Mouse (Mus musculus): ENCODE measurements around the gene Prokr1. TPM values are rescaled to one million over a fixed set of nuclear protein-coding genes. Genes with fewer than 3 reads are reported as not detected.

The Prokr1 gene
- polyA plus RNA-seq, 1 experiment from 2014 or later: 0.92 TPM

GRCm38 (mm10) chr6:87553724-87554123 is 36.8 kb downstream of the Prokr1 start:
- H3K9ac ChIP-seq (ENCODE audit: low read length): no peak overlapping the region
- no peak overlapping the region for H3K4me3 ChIP-seq (ENCODE audit: low read depth, low read length)
- H3K36me3 ChIP-seq (ENCODE audit: control insufficient read depth, insufficient read depth, low read length): no peaks in the 10 kb centered on the region
- ATAC-seq (ENCODE audit: low FRiP score, low TSS enrichment) (no peak), DNase-seq (ENCODE audit: low spot score) (no peak)
- no peak overlapping the region for H3K27ac ChIP-seq (replicated peaks)
- TF ChIP-seq EP300 (optimal IDR thresholded peaks at IDR 0.05) (no peak), CTCF (IDR thresholded peaks at IDR 0.05; ENCODE audit: low read depth) (no peak)
- WGBS: 78% methylated on average over 3 of the region's 3 CpGs
- no peaks in the 10 kb centered on the region for H3K4me1 ChIP-seq (replicated peaks; ENCODE audit: control insufficient read depth, insufficient read depth)
- no peaks in the 10 kb centered on the region for H3K9me3 ChIP-seq (ENCODE audit: control insufficient read depth, low read length)
- no peak overlapping the region for H3K4me2 ChIP-seq (replicated peaks; ENCODE audit: low read depth)
- no peaks in the 10 kb centered on the region for H3K27me3 ChIP-seq (ENCODE audit: control insufficient read depth, insufficient read depth, low read length)

DNA sequence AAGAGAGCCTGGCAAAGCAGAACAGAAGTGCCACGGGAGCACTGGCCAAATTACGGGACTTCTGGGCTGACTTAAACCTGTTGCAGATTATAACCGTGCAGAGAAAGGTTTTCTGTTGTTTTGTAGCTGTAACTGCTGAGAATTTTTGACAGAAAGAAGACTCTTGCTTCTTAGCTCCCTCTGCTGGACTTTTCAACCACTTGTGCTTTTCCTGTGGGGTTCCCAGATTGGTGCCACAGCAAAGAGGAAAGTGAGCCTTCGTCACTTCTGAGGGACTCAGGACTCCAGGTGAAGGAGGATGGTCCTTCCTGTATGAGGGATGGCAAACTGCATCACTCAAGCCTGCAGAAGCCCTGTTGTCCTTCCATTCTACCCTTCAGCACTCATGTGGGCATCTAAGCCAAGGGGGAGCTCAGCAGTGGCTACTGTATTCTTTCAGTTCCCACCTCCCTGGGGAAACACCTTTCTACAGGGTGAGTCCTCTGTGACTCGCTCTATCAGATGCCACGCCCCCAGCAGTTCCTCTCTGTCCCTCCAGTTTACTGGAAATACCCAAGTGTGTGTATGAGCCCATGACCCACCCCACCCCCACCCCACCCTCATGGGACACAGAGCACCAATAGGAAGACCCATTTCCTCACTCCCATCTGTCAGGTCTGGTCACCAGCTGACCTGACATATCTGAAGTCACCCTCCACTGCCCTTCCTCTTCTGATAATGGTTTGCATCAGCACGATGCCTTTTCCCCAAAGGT is 38.3 kb downstream of the Prokr1 start:
- TF ChIP-seq EP300 (optimal IDR thresholded peaks at IDR 0.05) (no peak), CTCF (IDR thresholded peaks at IDR 0.05; ENCODE audit: low read depth) (peak; percentile 68)
- no peak overlapping the region for H3K27ac ChIP-seq (replicated peaks)
- H3K4me2 ChIP-seq (replicated peaks; ENCODE audit: low read depth): no peak overlapping the region
- ATAC-seq (ENCODE audit: low FRiP score, low TSS enrichment) (no peak), DNase-seq (ENCODE audit: low spot score) (no peak)
- H3K4me3 ChIP-seq (ENCODE audit: low read depth, low read length): no peak overlapping the region
- no peaks in the 10 kb centered on the region for H3K9me3 ChIP-seq (ENCODE audit: control insufficient read depth, low read length)
- WGBS: 51% methylated on average over 7 of the region's 7 CpGs
- H3K36me3 ChIP-seq (ENCODE audit: control insufficient read depth, insufficient read depth, low read length): no peaks in the 10 kb centered on the region
- H3K27me3 ChIP-seq (ENCODE audit: control insufficient read depth, insufficient read depth, low read length): no peaks in the 10 kb centered on the region
- H3K9ac ChIP-seq (ENCODE audit: low read length): no peak overlapping the region
- no peaks in the 10 kb centered on the region for H3K4me1 ChIP-seq (replicated peaks; ENCODE audit: control insufficient read depth, insufficient read depth)

DNA sequence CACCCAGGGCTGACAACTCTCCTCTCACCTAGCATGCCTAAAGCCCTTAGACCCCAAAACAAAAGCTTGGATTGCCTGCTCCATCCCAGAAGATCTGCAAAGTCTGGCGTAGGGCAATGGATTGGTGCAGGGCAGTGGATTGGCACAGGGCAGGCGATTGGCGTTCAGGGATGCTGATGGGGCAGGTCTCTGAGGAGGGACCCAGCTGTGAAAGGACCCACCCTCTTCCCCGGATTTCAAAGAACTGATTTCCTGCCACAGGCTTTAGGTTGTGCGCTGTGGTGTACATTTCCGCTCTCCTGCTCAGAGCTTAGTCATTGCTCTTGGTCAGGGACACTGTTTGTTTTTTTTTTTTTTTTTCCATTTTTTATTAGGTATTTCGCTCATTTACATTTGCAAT is 42.7 kb downstream of the Prokr1 start:
- no peak overlapping the region for H3K4me2 ChIP-seq (replicated peaks; ENCODE audit: low read depth)
- no peaks in the 10 kb centered on the region for H3K27me3 ChIP-seq (ENCODE audit: control insufficient read depth, insufficient read depth, low read length)
- WGBS: 87% methylated on average over 7 of the region's 7 CpGs
- ATAC-seq (ENCODE audit: low FRiP score, low TSS enrichment): no peak
- no peaks in the 10 kb centered on the region for H3K4me1 ChIP-seq (replicated peaks; ENCODE audit: control insufficient read depth, insufficient read depth)
- H3K4me3 ChIP-seq (ENCODE audit: low read depth, low read length): no peak overlapping the region
- no peak for TF ChIP-seq EP300 (optimal IDR thresholded peaks at IDR 0.05)
- no peak for TF ChIP-seq CTCF (IDR thresholded peaks at IDR 0.05; ENCODE audit: low read depth)
- 0 out of 2 replicates have a peak, but pooled peaks cover 3% of the 10 kb centered on the region for H3K9me3 ChIP-seq (ENCODE audit: control insufficient read depth, low read length)
- no peaks in the 10 kb centered on the region for H3K36me3 ChIP-seq (ENCODE audit: control insufficient read depth, insufficient read depth, low read length)
- H3K9ac ChIP-seq (ENCODE audit: low read length): no peak overlapping the region
- no peak overlapping the region for H3K27ac ChIP-seq (replicated peaks)
- DNase-seq (ENCODE audit: low spot score): no peak

GRCm38 (mm10) chr6:87547431-87547830 is 43.1 kb downstream of the Prokr1 start:
- H3K9me3 ChIP-seq (ENCODE audit: control insufficient read depth, low read length): 0 out of 2 replicates have a peak, but pooled peaks cover 3% of the 10 kb centered on the region
- TF ChIP-seq CTCF (IDR thresholded peaks at IDR 0.05; ENCODE audit: low read depth): no peak
- no peak for TF ChIP-seq EP300 (optimal IDR thresholded peaks at IDR 0.05)
- H3K36me3 ChIP-seq (ENCODE audit: control insufficient read depth, insufficient read depth, low read length): no peaks in the 10 kb centered on the region
- no peaks in the 10 kb centered on the region for H3K27me3 ChIP-seq (ENCODE audit: control insufficient read depth, insufficient read depth, low read length)
- H3K27ac ChIP-seq (replicated peaks): no peak overlapping the region
- H3K4me3 ChIP-seq (ENCODE audit: low read depth, low read length): no peak overlapping the region
- ATAC-seq (ENCODE audit: low FRiP score, low TSS enrichment) (no peak), DNase-seq (ENCODE audit: low spot score) (no peak)
- WGBS: 72% methylated on average over 4 of the region's 4 CpGs
- H3K4me1 ChIP-seq (replicated peaks; ENCODE audit: control insufficient read depth, insufficient read depth): no peaks in the 10 kb centered on the region
- H3K9ac ChIP-seq (ENCODE audit: low read length): no peak overlapping the region
- H3K4me2 ChIP-seq (replicated peaks; ENCODE audit: low read depth): no peak overlapping the region

GRCm38 (mm10) chr6:87545331-87546217 is 45.0 kb downstream of the Prokr1 start:
- TF ChIP-seq EP300 (optimal IDR thresholded peaks at IDR 0.05) (no peak), CTCF (IDR thresholded peaks at IDR 0.05; ENCODE audit: low read depth) (no peak)
- 32% methylated on average over 1 of the region's 1 CpGs for WGBS
- H3K4me3 ChIP-seq (ENCODE audit: low read depth, low read length): no peak overlapping the region
- no peak for ATAC-seq (ENCODE audit: low FRiP score, low TSS enrichment)
- no peaks in the 10 kb centered on the region for H3K36me3 ChIP-seq (ENCODE audit: control insufficient read depth, insufficient read depth, low read length)
- no peaks in the 10 kb centered on the region for H3K4me1 ChIP-seq (replicated peaks; ENCODE audit: control insufficient read depth, insufficient read depth)
- H3K9me3 ChIP-seq (ENCODE audit: control insufficient read depth, low read length): 0 out of 2 replicates have a peak, but pooled peaks cover 3% of the 10 kb centered on the region
- H3K27me3 ChIP-seq (ENCODE audit: control insufficient read depth, insufficient read depth, low read length): no peaks in the 10 kb centered on the region
- H3K9ac ChIP-seq (ENCODE audit: low read length): no peak overlapping the region
- DNase-seq (ENCODE audit: low spot score): peak; percentile 22
- H3K27ac ChIP-seq (replicated peaks): no peak overlapping the region
- H3K4me2 ChIP-seq (replicated peaks; ENCODE audit: low read depth): no peak overlapping the region

All from stomach, postnatal 0 days (tissue).